Mouse (Mus musculus): ENCODE results near the gene Rtkn.

Gene Rtkn

DNA sequence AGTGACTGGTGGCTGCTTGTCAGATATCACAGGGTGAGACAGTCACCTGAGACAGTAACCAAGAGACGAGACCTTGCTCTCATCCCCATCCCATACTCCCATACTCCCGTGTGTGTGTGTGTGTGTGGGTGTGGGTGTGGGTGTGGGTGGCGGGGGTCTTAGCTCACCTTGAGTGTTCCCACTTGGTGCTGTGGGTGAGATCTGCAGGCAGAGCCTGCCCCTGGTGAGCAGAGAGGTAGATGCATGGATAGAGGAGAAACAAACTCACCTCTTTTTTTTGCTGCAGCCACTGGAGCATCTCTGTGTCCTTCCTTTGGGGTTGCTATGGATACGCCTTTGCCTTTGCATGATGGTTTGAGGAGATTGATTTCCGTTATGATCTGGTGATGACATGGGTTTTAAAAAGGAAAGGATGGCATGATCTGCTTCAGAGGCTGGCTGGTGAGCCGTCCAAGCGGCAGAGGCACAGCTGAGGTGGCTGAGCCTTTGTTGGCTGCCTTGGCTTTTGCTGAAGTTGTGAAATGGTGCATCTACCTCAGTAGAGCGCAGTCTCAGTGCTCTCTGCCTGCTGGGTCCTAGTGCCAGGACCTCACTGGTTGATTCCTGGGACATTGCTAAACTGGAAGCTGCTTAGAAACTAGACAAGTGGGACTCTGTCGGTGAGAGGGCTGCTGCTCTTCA, 37.1 kb downstream of the Rtkn start:
- DNase-seq (ENCODE audit: low spot score) = no peak

DNA sequence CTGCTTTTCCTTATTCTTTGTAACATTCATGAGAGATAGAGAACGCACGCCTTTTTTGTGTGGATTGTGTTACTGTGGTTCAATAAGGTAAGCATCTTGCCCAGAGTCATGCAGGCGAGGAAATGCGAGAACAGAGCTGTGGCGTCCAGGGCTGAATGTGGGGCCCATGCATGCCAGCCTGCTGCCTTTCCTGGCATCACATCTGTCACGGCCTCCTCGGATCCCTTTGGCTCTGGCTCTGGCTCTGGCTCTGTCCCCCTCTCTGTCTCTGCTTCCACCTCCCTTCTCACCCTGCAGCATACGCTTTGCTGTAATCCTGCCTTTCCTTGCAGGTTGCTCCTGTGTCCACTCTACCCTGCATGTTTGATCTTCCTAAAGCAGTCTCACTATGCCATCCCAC, 40.7 kb downstream of the Rtkn start:
- no peak for DNase-seq (ENCODE audit: low spot score)

- no peak for DNase-seq (ENCODE audit: low spot score)
These were observed 44.3 kb downstream of the Rtkn start for GRCm38 (mm10) chr6:83179390-83180117.

GRCm38 (mm10) chr6:83180605-83181004, 45.3 kb downstream of the Rtkn start:
- no peak for DNase-seq (ENCODE audit: low spot score)

- DNase-seq (ENCODE audit: low spot score) = no peak
These were observed 49.7 kb downstream of the Rtkn start for GRCm38 (mm10) chr6:83184858-83185435.

- no peak for DNase-seq (ENCODE audit: low spot score)
These were observed 50.9 kb downstream of the Rtkn start for GRCm38 (mm10) chr6:83185895-83186861.

GRCm38 (mm10) chr6:83186946-83187345, 51.7 kb downstream of the Rtkn start:
- DNase-seq (ENCODE audit: low spot score) = no peak

DNA sequence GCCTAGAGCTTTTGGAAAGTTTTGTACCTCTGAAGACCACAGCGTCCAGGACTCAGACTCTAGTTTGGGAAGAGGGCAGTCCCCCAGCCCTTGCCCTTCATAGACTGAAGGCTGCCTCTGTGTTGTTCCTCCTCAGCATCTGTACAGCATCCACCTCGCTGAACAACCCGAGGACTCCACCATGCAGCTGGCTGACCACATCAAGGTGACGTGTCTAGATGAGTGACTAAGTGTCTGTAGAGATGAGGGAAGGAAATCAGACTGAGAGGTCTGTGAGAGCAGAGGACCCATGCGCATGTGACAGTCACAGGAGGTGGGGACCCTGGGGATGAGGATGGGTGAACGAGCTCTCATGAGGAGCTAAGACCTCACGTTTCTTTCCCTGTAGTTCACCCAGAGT, 58.3 kb downstream of the Rtkn start:
- no peak for DNase-seq (ENCODE audit: low spot score)

- DNase-seq (ENCODE audit: low spot score) = no peak
These were observed 62.2 kb downstream of the Rtkn start for GRCm38 (mm10) chr6:83197345-83198004.
